Comparison of ENCODE assay signal across 10 mouse cellular contexts in genomic region chr10:128637011-128637410, GRCm38 (mm10). TPM values are rescaled to one million over a fixed set of nuclear protein-coding genes. Genes with fewer than 3 reads are reported as not detected.
DNase-seq lines count a peak whose midpoint lies in the region; ATAC-seq lines count a peak whose summit lies in the region.
"Had no signal": no experiment of that assay in that cellular context is flagged by ENCODE, and none has a peak within 500 bp of the region (broad histone marks: within the 10 kb centered on the region; RNA-seq: fewer than 3 reads in every experiment).

No protein-coding gene starts in this region.

- peak overlapping the region; percentile 44; the same call in 1 of the 2 replicates for H3K9ac ChIP-seq in heart, embryonic 16.5 days (ENCODE audit: low read length)
- no peak overlapping the region for H3K9ac ChIP-seq in neural tube, embryonic 15.5 days (replicated peaks)
- H3K9ac ChIP-seq: limb, embryonic 13.5 days had no signal

- peaks cover 4% of the 10 kb centered on the region for H3K4me1 ChIP-seq in heart, embryonic 16.5 days (ENCODE audit: control insufficient read depth, insufficient read depth, low read length)
- H3K4me1 ChIP-seq in neural tube, embryonic 15.5 days = peaks cover 9% of the 10 kb centered on the region

- H3K27me3 ChIP-seq in heart, embryonic 16.5 days (ENCODE audit: control insufficient read depth, insufficient read depth, low read length) = no peaks in the 10 kb centered on the region
- no peaks in the 10 kb centered on the region for H3K27me3 ChIP-seq in neural tube, embryonic 15.5 days (replicated peaks)
- H3K27me3 ChIP-seq: limb, embryonic 13.5 days; Patski had no signal

- no peaks in the 10 kb centered on the region for H3K36me3 ChIP-seq in heart, embryonic 16.5 days (ENCODE audit: control insufficient read depth, insufficient read depth)
- peaks cover 85% of the 10 kb centered on the region for H3K36me3 ChIP-seq in neural tube, embryonic 15.5 days

- no peaks in the 10 kb centered on the region for H3K9me3 ChIP-seq in heart, embryonic 16.5 days (replicated peaks; ENCODE audit: control insufficient read depth, low read length)
- H3K9me3 ChIP-seq in neural tube, embryonic 15.5 days (replicated peaks) = no peaks in the 10 kb centered on the region
- H3K9me3 ChIP-seq: limb, embryonic 13.5 days had no signal

- ATAC-seq in heart, embryonic 16.5 days (replicated peaks; ENCODE audit: extremely low read depth, insufficient read depth, low FRiP score) = 0 out of 2 replicates have a peak, but pooled peaks have one; percentile 43
- ATAC-seq in neural tube, embryonic 15.5 days (ENCODE audit: low FRiP score) = no peak
- ATAC-seq: Patski had no signal

- H3K4me3 ChIP-seq in heart, embryonic 16.5 days (ENCODE audit: low read length) = no peak overlapping the region
- no peak overlapping the region for H3K4me3 ChIP-seq in neural tube, embryonic 15.5 days (replicated peaks)
- H3K4me3 ChIP-seq: limb, embryonic 13.5 days had no signal

- H3K4me2 ChIP-seq in heart, embryonic 16.5 days (ENCODE audit: low read depth, low read length) = peak overlapping the region; percentile 17
- H3K4me2 ChIP-seq in neural tube, embryonic 15.5 days = peak overlapping the region; percentile 35
- H3K4me2 ChIP-seq: limb, embryonic 13.5 days had no signal

- intact Hi-C loops in heart, postnatal 25 days (cut with DNase I) = no loop called here
- intact Hi-C loops in gastrocnemius, postnatal 14 days (cut with DNase I; ENCODE audit: low total_unique reads) = no loop called here

- 18% methylated on average over 11 of the region's 11 CpGs for WGBS in heart, embryonic 16.5 days
- 12% methylated on average over 11 of the region's 11 CpGs for WGBS in neural tube, embryonic 15.5 days

- H3K27ac ChIP-seq in heart, embryonic 16.5 days (ENCODE audit: low read length) = no peak overlapping the region
- no peak overlapping the region for H3K27ac ChIP-seq in neural tube, embryonic 15.5 days (replicated peaks)
- H3K27ac ChIP-seq: limb, embryonic 13.5 days had no signal

- DNase-seq in heart, postnatal 25 days (ENCODE audit: low spot score) = no peak
- DNase-seq in c-Kit-positive CD71-negative TER-119-negative erythroid progenitor cells, embryonic 14.5 days (ENCODE audit: low read depth) = peak; percentile 42
- DNase-seq in liver = peak; percentile 43
- DNase-seq in gastrocnemius, postnatal 14 days = no peak
- no peak for DNase-seq in kidney, postnatal 25 days
- no peak for DNase-seq in ovary, postnatal 10 days (ENCODE audit: low spot score)

RNA-seq across cellular contexts. Expression of gene Ikzf4, which starts 8.8 kb away (rescaled TPM):
- 1.1 and 1.5 TPM in 2 replicates for polyA plus RNA-seq in heart, embryonic 16.5 days (2015; fragmentation: Nextera tagmentation; extraction: Ambion mirVana)
- 1 to 10 TPM in 1 of 2 experiments, under 1 TPM in 1; 0.52 to 1.2 TPM for total RNA-seq in heart, postnatal 25 days (2021)
- 15.2 and 17.0 TPM in 2 replicates for polyA plus RNA-seq in neural tube, embryonic 15.5 days (2015; fragmentation: Nextera tagmentation; extraction: Ambion mirVana)
- total RNA-seq in gastrocnemius, postnatal 14 days (2021) = under 1 TPM; 0.25 to 0.58 TPM

RNA-seq across cellular contexts. Expression of gene Rps26, which starts 10.5 kb away (rescaled TPM):
- 316 and 332 TPM in 2 replicates for polyA plus RNA-seq in heart, embryonic 16.5 days (2015; fragmentation: Nextera tagmentation; extraction: Ambion mirVana)
- 100 to 1,000 TPM; 253 to 266 TPM for total RNA-seq in heart, postnatal 25 days (2021)
- 381 and 453 TPM in 2 replicates for polyA plus RNA-seq in neural tube, embryonic 15.5 days (2015; fragmentation: Nextera tagmentation; extraction: Ambion mirVana)
- 100 to 1,000 TPM; 455 to 537 TPM for total RNA-seq in gastrocnemius, postnatal 14 days (2021)

RNA-seq across cellular contexts. Expression of gene Suox, which starts 36.9 kb away (rescaled TPM):
- 15.0 and 15.3 TPM in 2 replicates for polyA plus RNA-seq in heart, embryonic 16.5 days (2015; fragmentation: Nextera tagmentation; extraction: Ambion mirVana)
- 10 to 100 TPM; 22.1 to 23.1 TPM for total RNA-seq in heart, postnatal 25 days (2021)
- polyA plus RNA-seq in neural tube, embryonic 15.5 days (2015; fragmentation: Nextera tagmentation; extraction: Ambion mirVana) = 15.7 and 17.0 TPM in 2 replicates
- total RNA-seq in gastrocnemius, postnatal 14 days (2021) = 10 to 100 TPM; 11.8 to 12.8 TPM

RNA-seq across cellular contexts. Expression of gene Erbb3, which starts 47.6 kb away (rescaled TPM):
- polyA plus RNA-seq in heart, embryonic 16.5 days (2015; fragmentation: Nextera tagmentation; extraction: Ambion mirVana) = 3.9 and 5.4 TPM in 2 replicates
- total RNA-seq in heart, postnatal 25 days (2021) = 1 to 10 TPM; 8.3 to 8.6 TPM
- polyA plus RNA-seq in neural tube, embryonic 15.5 days (2015; fragmentation: Nextera tagmentation; extraction: Ambion mirVana) = 3.1 and 6.6 TPM in 2 replicates
- 1 to 10 TPM; 4.8 to 7.2 TPM for total RNA-seq in gastrocnemius, postnatal 14 days (2021)

RNA-seq across cellular contexts. Expression of gene Rab5b, which starts 59.1 kb away (rescaled TPM):
- polyA plus RNA-seq in heart, embryonic 16.5 days (2015; fragmentation: Nextera tagmentation; extraction: Ambion mirVana) = 69.8 and 73.5 TPM in 2 replicates
- total RNA-seq in heart, postnatal 25 days (2021) = 10 to 100 TPM; 68.9 to 72.5 TPM
- 103 and 108 TPM in 2 replicates for polyA plus RNA-seq in neural tube, embryonic 15.5 days (2015; fragmentation: Nextera tagmentation; extraction: Ambion mirVana)
- total RNA-seq in gastrocnemius, postnatal 14 days (2021) = 10 to 100 TPM; 75.2 to 78.2 TPM

Comparison
In these comparisons a context has a peak if more than half of its experiments do, and no peak if none do; other contexts are left out.
1. DNase-seq: peak in c-Kit-positive CD71-negative TER-119-negative erythroid progenitor cells, embryonic 14.5 days (single experiment) and liver (single experiment); none in heart, postnatal 25 days (single experiment), gastrocnemius, postnatal 14 days (single experiment), kidney, postnatal 25 days (0 of 2) and ovary, postnatal 10 days (single experiment).